Mouse (Mus musculus): ENCODE results near the gene Glrb.

GRCm38 (mm10) chr3:80801827-80802310 is 111.6 kb downstream of the Glrb start:
- TF ChIP-seq CTCF (IDR thresholded peaks at IDR 0.05; ENCODE audit: borderline replicate concordance, control insufficient read depth, extremely low read depth, insufficient read depth, low read length, poor library complexity) (no peak), POLR2A (IDR thresholded peaks at IDR 0.05; ENCODE audit: control insufficient read depth, extremely low read depth, insufficient read depth, low read length, poor library complexity) (no peak)
